In genomic region chr11:91196351-91196750, GRCm38 (mm10) we compare ENCODE assay signal across 25 mouse cellular contexts.
"Had no signal": no experiment of that assay in that cellular context is flagged by ENCODE, and none has a peak within 500 bp of the region (broad histone marks: within the 10 kb centered on the region; RNA-seq: fewer than 3 reads in every experiment).

No protein-coding gene starts in this region.

- H3K9ac ChIP-seq: limb, embryonic 13.5 days; liver, embryonic 12.5 days; liver, embryonic 15.5 days; lung, embryonic 15.5 days; midbrain, embryonic 15.5 days; neural tube, embryonic 13.5 days had no signal

- H3K27me3 ChIP-seq: limb, embryonic 13.5 days; liver, embryonic 12.5 days; liver, embryonic 15.5 days; lung, embryonic 15.5 days; megakaryocyte, embryonic 14.5 days; midbrain, embryonic 15.5 days; neural tube, embryonic 13.5 days had no signal

- H3K36me3 ChIP-seq: limb, embryonic 10.5 days; limb, embryonic 13.5 days; liver, embryonic 12.5 days; liver, embryonic 15.5 days; lung, embryonic 15.5 days; midbrain, embryonic 15.5 days; neural tube, embryonic 13.5 days had no signal

- H3K27ac ChIP-seq: kidney, postnatal 0 days; layer of hippocampus, adult 2 months; limb, embryonic 10.5 days; limb, embryonic 13.5 days; liver, embryonic 12.5 days; liver, embryonic 15.5 days; lung, embryonic 15.5 days; midbrain, embryonic 15.5 days; stomach, postnatal 0 days had no signal

- H3K4me3 ChIP-seq: layer of hippocampus, adult 2 months; limb, embryonic 10.5 days; limb, embryonic 13.5 days; liver, embryonic 12.5 days; liver, embryonic 15.5 days; lung, embryonic 15.5 days; megakaryocyte, embryonic 14.5 days; midbrain, embryonic 15.5 days; myocyte; neural tube, embryonic 13.5 days had no signal

- ATAC-seq: intestine, postnatal 0 days; liver, embryonic 12.5 days; midbrain, embryonic 15.5 days had no signal

- H3K9me3 ChIP-seq: limb, embryonic 10.5 days; limb, embryonic 13.5 days; liver, embryonic 12.5 days; liver, embryonic 15.5 days; lung, embryonic 15.5 days; midbrain, embryonic 15.5 days; neural tube, embryonic 13.5 days had no signal

- H3K4me1 ChIP-seq: limb, embryonic 10.5 days; limb, embryonic 13.5 days; liver, embryonic 12.5 days; liver, embryonic 15.5 days; lung, embryonic 15.5 days; megakaryocyte, embryonic 14.5 days had no signal

- H3K4me2 ChIP-seq: limb, embryonic 13.5 days; liver, embryonic 12.5 days; liver, embryonic 15.5 days; lung, embryonic 15.5 days; midbrain, embryonic 15.5 days; neural tube, embryonic 13.5 days had no signal

- DNase-seq: kidney, adult 2 months; kidney, postnatal 25 days; layer of hippocampus, adult 9-11 months; liver; lung, adult 18-20 months; lung, postnatal 10 days; lung, postnatal 36 days; right cerebral cortex, adult 18-20 months; right cerebral cortex, postnatal 14 days; right cerebral cortex, postnatal 4 days; thymus, adult 2 months; thymus, postnatal 14 days had no signal
